Mouse (Mus musculus): ENCODE results near the gene Uqcc3. TPM values are rescaled to one million over a fixed set of nuclear protein-coding genes. Genes with fewer than 3 reads are reported as not detected.

Gene Uqcc3
- 14.4 and 14.9 TPM in 2 replicates for polyA plus RNA-seq (2011; ENCODE audit: insufficient read depth, insufficient read length, low read depth, missing spikeins)

- Histone ChIP-seq H3K4me1 (ENCODE audit: control insufficient read depth, insufficient read depth, low read length) (peaks cover 1% of the 10 kb centered on the region), H3K4me3 (ENCODE audit: low read depth, low read length) (peak within 1 kb of the TSS; percentile 87), H3K9me3 (replicated peaks; ENCODE audit: control insufficient read depth, insufficient read depth, low read length, poor library complexity, severe bottlenecking) (no peaks in the 10 kb centered on the region), H3K36me3 (ENCODE audit: control insufficient read depth, insufficient read depth, low read length, poor library complexity, severe bottlenecking) (peaks cover 9% of the 10 kb centered on the region), H3K27ac (ENCODE audit: insufficient read depth, low read length) (peak within 1 kb of the TSS; percentile 46; the same call in 1 of the 2 replicates), H3K27me3 (ENCODE audit: control insufficient read depth, insufficient read depth, low read length, poor library complexity, severe bottlenecking) (no peaks in the 10 kb centered on the region), H3K9ac (ENCODE audit: low read depth, poor library complexity, severe bottlenecking) (peak within 1 kb of the TSS; percentile 65)
- TF ChIP-seq CTCF (IDR thresholded peaks at IDR 0.05; ENCODE audit: low read depth, low read length) = no peak
- peak; percentile 59; the same call in 1 of the 2 replicates for TF ChIP-seq EP300 (IDR thresholded peaks at IDR 0.05; ENCODE audit: insufficient read depth, low read depth, low read length)
- peak; percentile 66 for TF ChIP-seq POLR2A (IDR thresholded peaks at IDR 0.05; ENCODE audit: insufficient read depth, low read length)
These were observed at the start of gene Uqcc3 for GRCm38 (mm10) chr19:8880311-8881033. TSS of gene Uqcc3 (minus strand) at chr19:8880923.

DNA sequence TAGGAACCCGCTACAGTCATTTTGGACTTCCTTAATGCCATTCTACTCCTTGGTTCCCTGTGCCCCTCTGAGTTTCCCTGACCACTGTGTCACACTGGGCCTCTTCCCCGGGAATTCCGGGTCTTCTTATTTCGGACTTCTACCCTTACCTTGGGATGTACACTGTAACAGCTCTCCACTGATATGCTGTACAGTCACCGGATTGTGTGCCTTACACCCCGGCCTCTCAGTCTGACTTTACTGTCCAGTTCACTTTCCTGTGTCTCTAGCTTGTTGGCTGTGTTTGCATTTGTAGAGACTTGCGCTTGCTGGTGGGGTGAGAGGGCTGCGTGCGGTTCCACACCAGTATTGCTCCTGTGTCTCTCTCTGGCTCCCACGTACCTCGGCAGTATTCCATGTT, 49.4 kb upstream of the Uqcc3 start:
- Histone ChIP-seq H3K4me3 (ENCODE audit: low read depth, low read length) (peak overlapping the region; percentile 63), H3K4me1 (ENCODE audit: control insufficient read depth, insufficient read depth, low read length) (no peaks in the 10 kb centered on the region), H3K27me3 (ENCODE audit: control insufficient read depth, insufficient read depth, low read length, poor library complexity, severe bottlenecking) (no peaks in the 10 kb centered on the region), H3K9ac (ENCODE audit: low read depth, poor library complexity, severe bottlenecking) (peak overlapping the region; percentile 93), H3K36me3 (ENCODE audit: control insufficient read depth, insufficient read depth, low read length, poor library complexity, severe bottlenecking) (no peaks in the 10 kb centered on the region), H3K27ac (ENCODE audit: insufficient read depth, low read length) (no peak overlapping the region), H3K9me3 (replicated peaks; ENCODE audit: control insufficient read depth, insufficient read depth, low read length, poor library complexity, severe bottlenecking) (no peaks in the 10 kb centered on the region)
- TF ChIP-seq EP300 (IDR thresholded peaks at IDR 0.05; ENCODE audit: insufficient read depth, low read depth, low read length) (no peak), POLR2A (IDR thresholded peaks at IDR 0.05; ENCODE audit: insufficient read depth, low read length) (no peak), CTCF (IDR thresholded peaks at IDR 0.05; ENCODE audit: low read depth, low read length) (no peak)

DNA sequence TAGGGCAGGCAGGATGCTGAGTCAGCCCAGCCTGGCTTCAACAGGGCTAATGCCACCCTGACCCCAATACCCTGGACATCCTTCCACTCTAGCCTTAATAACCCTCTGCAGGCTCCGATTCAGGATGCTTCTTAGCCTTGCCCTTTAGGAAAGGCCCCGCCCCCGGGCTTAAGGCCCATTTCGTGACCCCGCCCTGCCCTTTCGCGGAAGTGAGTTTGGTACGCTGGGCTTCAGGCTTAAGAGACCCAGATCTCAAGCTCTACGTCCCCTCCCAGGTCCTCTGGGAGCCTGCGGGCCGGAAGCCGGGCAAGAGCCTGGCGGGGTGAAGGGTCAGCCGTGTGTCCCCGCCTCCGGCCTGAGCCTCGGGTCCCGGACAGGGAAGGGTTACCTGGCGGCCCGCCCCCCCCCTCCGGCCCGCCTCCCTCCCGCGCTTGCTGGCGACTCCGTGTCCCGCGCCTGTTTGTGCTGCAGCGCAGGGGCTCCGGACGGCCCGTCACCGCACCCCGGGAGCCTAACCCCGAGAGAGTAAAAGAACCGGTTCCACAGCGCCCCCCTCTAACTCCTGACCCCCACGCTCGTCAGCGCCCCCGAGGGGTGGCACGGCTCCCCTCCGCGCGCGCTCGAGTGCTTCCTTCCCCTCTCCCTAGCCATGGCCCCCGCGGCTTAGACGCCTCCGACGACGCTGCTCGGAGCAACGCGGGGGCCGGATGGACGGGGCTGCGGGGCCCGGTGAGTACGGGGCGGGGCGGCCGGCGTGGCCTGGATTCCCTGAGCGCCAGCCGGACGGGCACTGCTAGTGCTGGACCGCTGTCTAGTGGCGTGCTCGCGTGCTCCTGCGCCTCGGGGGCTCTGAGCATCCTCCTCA, 48.7 kb upstream of the Uqcc3 start, which contains the start of the genes Rom1 and Eml3:
Gene Rom1, minus strand, starts transcription at position 133 of the 865 bp plus-strand sequence.
Gene Eml3, plus strand, starts transcription at position 329 of the 865 bp plus-strand sequence.
- Histone ChIP-seq H3K27me3 (ENCODE audit: control insufficient read depth, insufficient read depth, low read length, poor library complexity, severe bottlenecking) (no peaks in the 10 kb centered on the region), H3K9me3 (replicated peaks; ENCODE audit: control insufficient read depth, insufficient read depth, low read length, poor library complexity, severe bottlenecking) (no peaks in the 10 kb centered on the region), H3K27ac (ENCODE audit: insufficient read depth, low read length) (no peak within 1 kb of the TSS), H3K4me3 (ENCODE audit: low read depth, low read length) (peak within 1 kb of the TSS; percentile 63), H3K4me1 (ENCODE audit: control insufficient read depth, insufficient read depth, low read length) (no peaks in the 10 kb centered on the region), H3K9ac (ENCODE audit: low read depth, poor library complexity, severe bottlenecking) (peak within 1 kb of the TSS; percentile 93), H3K36me3 (ENCODE audit: control insufficient read depth, insufficient read depth, low read length, poor library complexity, severe bottlenecking) (no peaks in the 10 kb centered on the region)
- TF ChIP-seq EP300 (IDR thresholded peaks at IDR 0.05; ENCODE audit: insufficient read depth, low read depth, low read length) (no peak), CTCF (IDR thresholded peaks at IDR 0.05; ENCODE audit: low read depth, low read length) (peak; percentile 29), POLR2A (IDR thresholded peaks at IDR 0.05; ENCODE audit: insufficient read depth, low read length) (no peak)

DNA sequence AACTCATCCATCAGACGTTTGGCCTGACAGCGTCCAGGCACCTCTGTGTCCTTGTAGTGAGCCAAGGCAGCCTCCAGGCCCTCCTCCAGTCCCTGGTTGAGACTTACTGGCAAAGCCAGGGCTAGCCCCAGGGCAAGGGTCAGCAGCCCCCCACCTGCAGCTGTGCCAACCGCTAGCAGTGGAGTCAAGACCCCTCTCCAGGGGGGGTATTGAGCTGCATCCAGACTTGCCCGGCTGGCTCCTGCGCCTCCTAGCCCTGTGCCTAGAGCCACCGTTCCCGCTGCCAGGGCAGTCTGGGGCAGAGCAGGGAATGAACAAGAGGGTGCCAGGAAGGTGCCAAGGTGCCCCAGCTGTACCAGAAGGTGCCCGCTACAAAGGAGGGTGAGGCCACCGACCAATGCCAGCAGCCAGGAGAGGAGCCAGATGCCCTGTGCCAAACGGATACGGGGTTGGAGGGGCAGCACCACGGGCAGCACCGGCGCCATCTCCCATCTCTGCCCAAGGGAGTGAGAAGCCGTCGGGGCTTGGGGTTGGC, 48.0 kb upstream of the Uqcc3 start:
- Histone ChIP-seq H3K9ac (ENCODE audit: low read depth, poor library complexity, severe bottlenecking) (peak overlapping the region; percentile 93), H3K27ac (ENCODE audit: insufficient read depth, low read length) (no peak overlapping the region), H3K36me3 (ENCODE audit: control insufficient read depth, insufficient read depth, low read length, poor library complexity, severe bottlenecking) (no peaks in the 10 kb centered on the region), H3K27me3 (ENCODE audit: control insufficient read depth, insufficient read depth, low read length, poor library complexity, severe bottlenecking) (no peaks in the 10 kb centered on the region), H3K4me1 (ENCODE audit: control insufficient read depth, insufficient read depth, low read length) (no peaks in the 10 kb centered on the region), H3K9me3 (replicated peaks; ENCODE audit: control insufficient read depth, insufficient read depth, low read length, poor library complexity, severe bottlenecking) (no peaks in the 10 kb centered on the region), H3K4me3 (ENCODE audit: low read depth, low read length) (peak overlapping the region; percentile 63)
- TF ChIP-seq CTCF (IDR thresholded peaks at IDR 0.05; ENCODE audit: low read depth, low read length) = no peak
- TF ChIP-seq EP300 (IDR thresholded peaks at IDR 0.05; ENCODE audit: insufficient read depth, low read depth, low read length) = no peak
- no peak for TF ChIP-seq POLR2A (IDR thresholded peaks at IDR 0.05; ENCODE audit: insufficient read depth, low read length)

DNA sequence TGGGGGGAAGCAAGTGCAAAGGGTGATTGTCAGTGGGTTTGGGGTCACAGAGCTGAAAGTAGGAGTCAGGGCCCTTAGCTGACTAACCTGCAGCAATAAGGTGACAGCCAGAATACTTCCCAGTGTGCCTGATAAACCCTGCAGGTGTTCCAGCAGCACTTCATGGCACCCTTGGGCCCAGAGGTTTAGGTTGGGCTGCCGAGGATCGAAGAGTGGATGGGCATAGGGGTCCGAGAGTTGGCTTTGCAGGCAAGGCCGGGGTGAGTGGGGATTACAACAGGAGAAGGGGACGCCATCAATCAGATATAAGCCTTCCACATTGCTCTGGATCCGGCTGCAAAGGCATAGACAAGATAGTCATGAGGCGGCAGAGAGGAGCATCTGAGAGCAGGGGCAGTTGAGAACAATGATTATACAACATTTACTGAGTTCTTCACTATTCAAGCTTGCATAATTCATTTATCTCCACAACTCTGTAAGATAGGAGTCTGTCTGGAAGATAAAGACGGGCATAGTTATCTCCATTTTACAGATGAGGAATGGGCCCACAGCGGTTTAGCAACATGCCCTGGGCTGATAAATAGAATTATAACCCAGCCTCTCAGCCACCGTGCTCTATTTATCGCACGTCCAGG, 47.3 kb upstream of the Uqcc3 start:
- TF ChIP-seq POLR2A (IDR thresholded peaks at IDR 0.05; ENCODE audit: insufficient read depth, low read length) (no peak), EP300 (IDR thresholded peaks at IDR 0.05; ENCODE audit: insufficient read depth, low read depth, low read length) (no peak), CTCF (IDR thresholded peaks at IDR 0.05; ENCODE audit: low read depth, low read length) (no peak)
- H3K36me3 ChIP-seq (ENCODE audit: control insufficient read depth, insufficient read depth, low read length, poor library complexity, severe bottlenecking) = no peaks in the 10 kb centered on the region
- no peak overlapping the region for H3K4me3 ChIP-seq (ENCODE audit: low read depth, low read length)
- no peaks in the 10 kb centered on the region for H3K9me3 ChIP-seq (replicated peaks; ENCODE audit: control insufficient read depth, insufficient read depth, low read length, poor library complexity, severe bottlenecking)
- H3K4me1 ChIP-seq (ENCODE audit: control insufficient read depth, insufficient read depth, low read length) = no peaks in the 10 kb centered on the region
- H3K27me3 ChIP-seq (ENCODE audit: control insufficient read depth, insufficient read depth, low read length, poor library complexity, severe bottlenecking) = no peaks in the 10 kb centered on the region
- no peak overlapping the region for H3K9ac ChIP-seq (ENCODE audit: low read depth, poor library complexity, severe bottlenecking)
- H3K27ac ChIP-seq (ENCODE audit: insufficient read depth, low read length) = no peak overlapping the region

All from ES-Bruce4 (cell line).